Mouse (Mus musculus) heart, embryonic 11.5 days (tissue): ENCODE results near the gene Klc3. TPM values are rescaled to one million over a fixed set of nuclear protein-coding genes. Genes with fewer than 3 reads are reported as not detected.

Experiments
- ATAC-seq: fragments of 200-750 bp; cut with Nextera tagmentation; replicated peaks from 2 replicates; pipeline ENCODE4 v1.8.0; 2017; ENCODE audit warnings: moderate library complexity; ENCODE audit not compliant: insufficient number of reproducible peaks, low FRiP score, low TSS enrichment
- H3K27ac ChIP-seq: fragments of 300-500 bp; sonication (generic); 2 replicates; pipeline ENCODE4 v1.5.1; 2014; ENCODE audit warnings: mild to moderate bottlenecking, low read depth, low read length
- H3K27me3 ChIP-seq: fragments of 300-500 bp; sonication (generic); 2 replicates; pipeline ENCODE4 v1.6.1; 2014; ENCODE audit warnings: mild to moderate bottlenecking, low read length, mixed read lengths; ENCODE audit not compliant: control insufficient read depth, insufficient read depth
- H3K36me3 ChIP-seq: fragments of 300-500 bp; sonication (generic); 2 replicates; pipeline ENCODE4 v1.6.1; 2014; ENCODE audit warnings: mild to moderate bottlenecking, low read length, moderate library complexity, mixed read lengths; ENCODE audit not compliant: control insufficient read depth, insufficient read depth
- H3K4me1 ChIP-seq: fragments of 300-500 bp; sonication (generic); 2 replicates; pipeline ENCODE4 v1.6.1; 2014; ENCODE audit warnings: low read length; ENCODE audit not compliant: control insufficient read depth, insufficient read depth
- H3K4me2 ChIP-seq: fragments of 300-500 bp; sonication (generic); 2 replicates; pipeline ENCODE4 v1.6.1; 2014; ENCODE audit warnings: mild to moderate bottlenecking, moderate library complexity
- H3K4me3 ChIP-seq: fragments of 300-500 bp; sonication (generic); 2 replicates; pipeline ENCODE4 v1.5.1; 2014; ENCODE audit warnings: low read depth, low read length
- H3K9ac ChIP-seq: fragments of 300-500 bp; sonication (generic); 2 replicates; pipeline ENCODE4 v1.6.1; 2014; ENCODE audit warnings: mild to moderate bottlenecking, low read depth, low read length, moderate library complexity
- H3K9me3 ChIP-seq: fragments of 300-500 bp; sonication (generic); replicated peaks from 2 replicates; pipeline ENCODE4 v1.6.1; 2016; ENCODE audit warnings: low read length; ENCODE audit not compliant: control insufficient read depth
- WGBS: fragments of 180-500 bp; shearing (Covaris S2); extraction: QIAGEN DNeasy Blood & Tissue Kit; methylation state at CpG from one replicate; pipeline ENCODE4 v1.1.7; 2014; ENCODE audit not compliant: insufficient replicate concordance; 5-methylcytosine and 5-hydroxymethylcytosine counted together
- polyA plus RNA-seq: library from polyadenylated mRNA; unstranded; fragments of >200 nt; fragmentation: Nextera tagmentation; extraction: Ambion mirVana; gene quantifications from 2 replicates; pipeline ENCODE4 v1.2.1, GENCODE M21; 2014

Klc3 gene
- polyA plus RNA-seq, 1 experiment from 2014 or later = 3.7 TPM

- no peak overlapping the region for H3K27ac ChIP-seq
- no peaks in the 10 kb centered on the region for H3K9me3 ChIP-seq
- no peak overlapping the region for H3K4me2 ChIP-seq
- ATAC-seq = no peak
- no peaks in the 10 kb centered on the region for H3K27me3 ChIP-seq
- no peaks in the 10 kb centered on the region for H3K4me1 ChIP-seq
- no peak overlapping the region for H3K4me3 ChIP-seq
- peaks cover 71% of the 10 kb centered on the region for H3K36me3 ChIP-seq
- H3K9ac ChIP-seq = no peak overlapping the region
- 89% methylated on average over 6 of the region's 6 CpGs for WGBS
Observed at GRCm38 (mm10) chr7:19430402-19430801, 26.5 kb upstream of the Klc3 start.

GRCm38 (mm10) chr7:19429726-19430125 lies 25.8 kb upstream of the Klc3 start:
- Histone ChIP-seq H3K9me3 (no peaks in the 10 kb centered on the region), H3K27me3 (no peaks in the 10 kb centered on the region), H3K27ac (no peak overlapping the region), H3K4me3 (no peak overlapping the region), H3K4me2 (no peak overlapping the region), H3K36me3 (peaks cover 65% of the 10 kb centered on the region), H3K9ac (no peak overlapping the region), H3K4me1 (no peaks in the 10 kb centered on the region)
- ATAC-seq = no peak
- WGBS = 71% methylated on average over 8 of the region's 8 CpGs

DNA sequence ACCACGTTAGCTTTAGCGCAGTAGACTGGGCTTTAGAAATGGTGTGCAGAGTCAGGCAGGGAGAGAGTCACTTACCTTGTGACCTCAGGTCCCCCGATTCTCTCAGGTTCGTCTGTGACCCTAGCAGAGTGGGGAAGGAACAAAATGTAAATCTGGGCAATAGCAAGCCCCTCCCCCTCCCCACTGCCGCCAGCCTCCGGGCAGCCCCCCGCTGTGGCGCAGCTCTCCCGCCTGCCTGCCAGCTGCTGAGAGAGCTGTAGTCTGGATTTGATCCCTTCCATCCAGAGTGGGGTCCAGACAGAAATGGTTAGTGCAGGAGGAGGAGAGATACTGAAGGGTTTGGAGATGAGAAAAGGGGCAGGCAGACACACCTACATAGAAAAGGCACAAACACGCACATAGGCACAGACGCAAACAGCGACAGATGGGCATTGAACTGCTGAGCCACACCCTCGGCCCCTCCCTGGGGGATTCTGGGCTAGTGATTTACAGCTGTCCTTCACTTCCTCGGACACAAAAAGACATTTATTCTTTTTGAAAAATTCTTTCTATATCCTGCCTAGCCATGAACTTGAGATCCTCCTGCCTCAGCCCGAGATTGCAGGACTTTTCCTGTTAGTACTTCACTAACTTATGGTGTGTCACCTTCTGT lies 24.2 kb upstream of the Klc3 start:
- no peak overlapping the region for H3K27ac ChIP-seq
- H3K27me3 ChIP-seq = no peaks in the 10 kb centered on the region
- WGBS = 75% methylated on average over 15 of the region's 15 CpGs
- no peaks in the 10 kb centered on the region for H3K9me3 ChIP-seq
- peaks cover 49% of the 10 kb centered on the region for H3K36me3 ChIP-seq
- H3K4me1 ChIP-seq = no peaks in the 10 kb centered on the region
- no peak overlapping the region for H3K4me2 ChIP-seq
- no peak for ATAC-seq
- H3K9ac ChIP-seq = no peak overlapping the region
- no peak overlapping the region for H3K4me3 ChIP-seq

GRCm38 (mm10) chr7:19426888-19427287 lies 23.0 kb upstream of the Klc3 start:
- no peak overlapping the region for H3K27ac ChIP-seq
- H3K4me2 ChIP-seq = no peak overlapping the region
- H3K36me3 ChIP-seq = peaks cover 37% of the 10 kb centered on the region
- WGBS = 82% methylated on average over 5 of the region's 6 CpGs
- no peaks in the 10 kb centered on the region for H3K27me3 ChIP-seq
- H3K9ac ChIP-seq = no peak overlapping the region
- ATAC-seq = no peak
- no peaks in the 10 kb centered on the region for H3K9me3 ChIP-seq
- H3K4me3 ChIP-seq = no peak overlapping the region
- H3K4me1 ChIP-seq = no peaks in the 10 kb centered on the region

DNA sequence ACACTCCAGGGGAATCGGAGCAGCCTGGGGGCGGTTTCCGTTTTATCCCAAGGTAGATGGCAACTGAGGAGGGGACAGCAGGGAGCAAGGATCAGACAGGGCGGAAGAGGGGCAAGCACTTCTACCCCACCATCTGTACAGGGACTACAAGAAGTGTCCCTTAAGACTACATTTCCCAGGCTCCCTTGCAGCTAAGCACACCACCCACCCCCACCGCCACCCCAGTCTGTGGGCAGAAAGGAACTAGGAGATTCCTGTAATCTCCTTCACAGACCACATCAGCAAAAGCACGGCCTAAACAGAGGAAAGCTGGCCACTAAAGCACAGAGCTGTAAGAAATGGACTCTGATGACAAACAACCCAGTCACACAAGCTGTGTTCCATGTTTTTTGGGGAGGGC lies 22.4 kb upstream of the Klc3 start:
- ATAC-seq = no peak
- Histone ChIP-seq H3K4me2 (no peak overlapping the region), H3K27me3 (no peaks in the 10 kb centered on the region), H3K36me3 (peaks cover 36% of the 10 kb centered on the region), H3K9me3 (no peaks in the 10 kb centered on the region), H3K4me3 (no peak overlapping the region), H3K4me1 (0 out of 2 replicates have a peak, but pooled peaks cover 3% of the 10 kb centered on the region), H3K9ac (no peak overlapping the region), H3K27ac (no peak overlapping the region)
- whole genome bisulfite sequencing = 72% methylated on average over 6 of the region's 6 CpGs

DNA sequence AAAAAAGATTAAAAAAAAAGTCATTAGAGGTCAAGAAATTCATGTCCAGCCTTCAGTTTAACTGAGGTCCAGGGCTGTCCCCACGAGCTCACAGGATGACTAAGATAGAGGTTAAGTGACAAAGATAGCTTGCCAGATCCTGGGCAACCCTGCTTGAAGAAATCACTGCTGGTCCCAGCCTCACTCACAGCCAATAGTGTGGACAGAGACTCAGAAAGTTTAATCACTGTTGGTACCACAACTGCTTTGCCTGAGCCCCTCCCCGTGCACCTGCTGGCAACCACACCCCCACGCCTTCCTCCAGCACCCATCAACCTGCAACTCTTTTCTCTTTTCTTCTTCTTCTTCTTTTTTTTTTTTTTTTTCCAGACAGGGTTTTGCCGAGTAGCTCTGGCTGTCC lies 20.1 kb upstream of the Klc3 start:
- H3K4me2 ChIP-seq = no peak overlapping the region
- WGBS = 55% methylated on average over 4 of the region's 4 CpGs
- ATAC-seq = no peak
- H3K36me3 ChIP-seq = peaks cover 26% of the 10 kb centered on the region
- H3K9ac ChIP-seq = no peak overlapping the region
- H3K4me1 ChIP-seq = 0 out of 2 replicates have a peak, but pooled peaks cover 3% of the 10 kb centered on the region
- no peak overlapping the region for H3K4me3 ChIP-seq
- H3K27me3 ChIP-seq = peaks cover 14% of the 10 kb centered on the region
- no peaks in the 10 kb centered on the region for H3K9me3 ChIP-seq
- no peak overlapping the region for H3K27ac ChIP-seq

- H3K27ac ChIP-seq = no peak overlapping the region
- ATAC-seq = no peak
- 0 out of 2 replicates have a peak, but pooled peaks cover 3% of the 10 kb centered on the region for H3K4me1 ChIP-seq
- no peak overlapping the region for H3K4me2 ChIP-seq
- no peak overlapping the region for H3K9ac ChIP-seq
- H3K27me3 ChIP-seq = peaks cover 20% of the 10 kb centered on the region
- H3K9me3 ChIP-seq = no peaks in the 10 kb centered on the region
- peaks cover 17% of the 10 kb centered on the region for H3K36me3 ChIP-seq
- 86% methylated on average over 3 of the region's 3 CpGs for WGBS
- no peak overlapping the region for H3K4me3 ChIP-seq
Observed at GRCm38 (mm10) chr7:19423083-19423482, 19.2 kb upstream of the Klc3 start.

DNA sequence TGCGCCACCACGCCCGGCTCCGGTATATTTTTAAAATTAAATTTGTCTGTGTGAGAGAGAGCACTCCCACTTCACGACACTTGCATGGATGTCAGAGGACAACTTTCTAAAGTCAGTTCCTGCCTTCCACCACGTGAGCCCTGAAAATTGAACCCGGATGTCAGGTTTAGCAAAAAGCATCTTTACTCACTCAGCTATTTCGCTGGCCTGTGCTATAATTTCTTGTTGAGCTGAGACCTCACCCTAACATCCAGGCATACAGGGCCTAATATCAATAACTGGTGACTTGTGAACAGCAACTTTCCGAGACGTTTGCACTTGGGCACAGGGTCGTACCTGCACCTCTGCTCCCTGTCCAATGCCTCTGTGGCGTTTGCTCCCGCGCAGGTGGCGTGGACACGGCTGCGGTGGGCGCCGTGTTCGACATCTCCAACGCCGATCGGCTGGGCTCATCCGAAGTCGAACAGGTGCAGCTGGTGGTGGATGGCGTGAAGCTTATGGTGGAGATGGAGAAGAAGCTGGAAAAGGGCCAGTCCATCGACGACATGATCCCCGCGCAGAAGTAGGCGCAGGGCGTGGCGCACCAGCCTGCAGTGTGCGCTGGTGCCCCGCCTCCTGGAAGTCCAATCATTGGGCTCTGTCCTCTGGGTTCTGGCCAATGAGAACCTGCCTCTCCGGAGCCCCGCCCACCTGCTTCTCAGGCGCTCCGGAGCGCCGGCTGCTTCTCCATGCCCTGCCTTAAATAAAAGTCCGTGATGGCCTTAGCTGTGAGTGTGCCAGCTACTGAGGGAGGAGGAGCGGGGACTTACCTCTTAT lies 17.1 kb upstream of the Klc3 start:
- Histone ChIP-seq H3K9ac (no peak overlapping the region), H3K36me3 (peaks cover 3% of the 10 kb centered on the region; the same call in 1 of the 2 replicates), H3K4me3 (peak overlapping the region; percentile 38), H3K4me2 (peak overlapping the region; percentile 75), H3K27ac (no peak overlapping the region), H3K27me3 (peaks cover 26% of the 10 kb centered on the region), H3K9me3 (no peaks in the 10 kb centered on the region), H3K4me1 (0 out of 2 replicates have a peak, but pooled peaks cover 8% of the 10 kb centered on the region)
- WGBS = 12% methylated on average over 43 of the region's 43 CpGs
- ATAC-seq = peak; percentile 86
